Mouse (Mus musculus) liver, embryonic 12.5 days (tissue): ENCODE measurements around the gene Kazn. TPM values are rescaled to one million over a fixed set of nuclear protein-coding genes. Genes with fewer than 3 reads are reported as not detected.

Experiments
- ATAC-seq: fragments of 200-750 bp; cut with Nextera tagmentation; 2 replicates; pipeline ENCODE4 v1.8.0; 2017; ENCODE audit warnings: moderate number of reproducible peaks, mild to moderate bottlenecking, moderate library complexity
- H3K27ac ChIP-seq: fragments of 300-500 bp; sonication (generic); 2 replicates; pipeline ENCODE4 v1.5.1; 2016; ENCODE audit warnings: mild to moderate bottlenecking
- H3K27me3 ChIP-seq: fragments of 300-500 bp; sonication (generic); replicated peaks from 2 replicates; pipeline ENCODE4 v1.6.1; 2016; ENCODE audit warnings: mild to moderate bottlenecking, moderate library complexity
- H3K36me3 ChIP-seq: fragments of 300-500 bp; sonication (generic); 2 replicates; pipeline ENCODE4 v1.6.1; 2016; ENCODE audit warnings: mild to moderate bottlenecking, moderate library complexity
- H3K4me1 ChIP-seq: fragments of 300-500 bp; sonication (generic); 2 replicates; pipeline ENCODE4 v1.6.1; 2016
- H3K4me2 ChIP-seq: fragments of 300-500 bp; sonication (generic); 2 replicates; pipeline ENCODE4 v1.6.1; 2016; ENCODE audit warnings: mild to moderate bottlenecking, moderate library complexity
- H3K4me3 ChIP-seq: fragments of 300-500 bp; sonication (generic); 2 replicates; pipeline ENCODE4 v1.5.1; 2016; ENCODE audit warnings: mild to moderate bottlenecking, moderate library complexity
- H3K9ac ChIP-seq: fragments of 300-500 bp; sonication (generic); 2 replicates; pipeline ENCODE4 v1.6.1; 2016; ENCODE audit warnings: mild to moderate bottlenecking, moderate library complexity
- H3K9me3 ChIP-seq: fragments of 300-500 bp; sonication (generic); replicated peaks from 2 replicates; pipeline ENCODE4 v1.6.1; 2016; ENCODE audit warnings: mild to moderate bottlenecking, moderate library complexity
- WGBS: fragments of 180-500 bp; shearing (Covaris S2); methylation state at CpG from one replicate; pipeline ENCODE4 v1.1.7; 2016; ENCODE audit not compliant: insufficient replicate concordance; 5-methylcytosine and 5-hydroxymethylcytosine counted together
- polyA plus RNA-seq: library from polyadenylated mRNA; unstranded; fragments of >200 nt; fragmentation: Nextera tagmentation; extraction: Ambion mirVana; gene quantifications from 2 replicates; pipeline ENCODE4 v1.2.1, GENCODE M21; 2016

The Kazn gene
- polyA plus RNA-seq, 1 experiment from 2014 or later = 2.8 TPM

DNA sequence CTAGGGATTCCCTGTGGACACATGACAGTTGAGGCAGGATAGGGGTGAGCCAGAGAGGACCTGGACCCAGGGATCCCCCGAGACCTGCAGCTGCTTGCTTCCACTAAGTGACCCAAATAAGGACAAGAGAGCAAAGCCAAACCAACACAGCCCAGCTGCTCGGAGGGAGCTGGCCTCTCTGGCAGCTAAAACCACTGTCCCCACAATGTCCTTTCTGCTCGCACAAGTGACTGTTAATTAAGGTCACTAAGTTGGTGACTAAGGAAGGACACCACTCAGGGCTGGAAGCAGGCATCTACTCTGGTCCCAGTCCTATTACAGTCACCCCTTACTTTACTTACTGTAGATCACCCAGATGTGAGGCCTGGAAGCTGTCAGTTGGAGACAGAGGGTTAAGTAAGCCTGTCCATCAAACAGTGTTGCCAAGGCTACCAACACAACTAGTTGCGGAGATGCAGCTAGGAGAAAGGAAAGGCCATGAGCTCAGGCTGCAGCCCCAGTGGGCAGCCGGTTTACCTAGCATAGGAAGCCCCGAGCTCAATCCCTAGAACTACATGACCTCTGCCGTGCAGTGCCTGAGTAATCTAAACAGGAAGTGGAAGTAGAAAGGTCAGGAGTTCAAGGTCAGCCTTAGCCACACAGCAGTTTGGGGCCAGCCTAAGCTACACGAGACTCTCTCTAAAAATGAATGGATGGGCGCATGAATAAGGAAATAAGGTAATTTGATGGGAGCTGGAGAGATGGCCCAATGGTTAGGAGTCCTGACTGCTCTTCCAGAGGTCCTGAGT lies 185.3 kb downstream of the Kazn start:
- no peaks in the 10 kb centered on the region for H3K9me3 ChIP-seq
- H3K4me1 ChIP-seq = peaks cover 84% of the 10 kb centered on the region
- 49% methylated on average over 9 of the region's 9 CpGs for WGBS
- H3K27me3 ChIP-seq = peaks cover 6% of the 10 kb centered on the region; the same call in 1 of the 2 replicates
- no peak overlapping the region for H3K9ac ChIP-seq
- H3K4me2 ChIP-seq = no peak overlapping the region
- peak overlapping the region; percentile 79 for H3K27ac ChIP-seq
- H3K36me3 ChIP-seq = no peaks in the 10 kb centered on the region
- H3K4me3 ChIP-seq = no peak overlapping the region
- ATAC-seq = no peak

- 36% methylated on average over 4 of the region's 4 CpGs for WGBS
- H3K27me3 ChIP-seq = peaks cover 6% of the 10 kb centered on the region; the same call in 1 of the 2 replicates
- H3K9me3 ChIP-seq = no peaks in the 10 kb centered on the region
- H3K9ac ChIP-seq = no peak overlapping the region
- peak; percentile 28; the same call in 1 of the 2 replicates for ATAC-seq
- H3K4me3 ChIP-seq = no peak overlapping the region
- H3K27ac ChIP-seq = peak overlapping the region; percentile 79
- no peak overlapping the region; the same call in 1 of the 2 replicates for H3K4me2 ChIP-seq
- peaks cover 90% of the 10 kb centered on the region for H3K4me1 ChIP-seq
- H3K36me3 ChIP-seq = no peaks in the 10 kb centered on the region
Observed at GRCm38 (mm10) chr4:142053261-142053660, 185.9 kb downstream of the Kazn start.

DNA sequence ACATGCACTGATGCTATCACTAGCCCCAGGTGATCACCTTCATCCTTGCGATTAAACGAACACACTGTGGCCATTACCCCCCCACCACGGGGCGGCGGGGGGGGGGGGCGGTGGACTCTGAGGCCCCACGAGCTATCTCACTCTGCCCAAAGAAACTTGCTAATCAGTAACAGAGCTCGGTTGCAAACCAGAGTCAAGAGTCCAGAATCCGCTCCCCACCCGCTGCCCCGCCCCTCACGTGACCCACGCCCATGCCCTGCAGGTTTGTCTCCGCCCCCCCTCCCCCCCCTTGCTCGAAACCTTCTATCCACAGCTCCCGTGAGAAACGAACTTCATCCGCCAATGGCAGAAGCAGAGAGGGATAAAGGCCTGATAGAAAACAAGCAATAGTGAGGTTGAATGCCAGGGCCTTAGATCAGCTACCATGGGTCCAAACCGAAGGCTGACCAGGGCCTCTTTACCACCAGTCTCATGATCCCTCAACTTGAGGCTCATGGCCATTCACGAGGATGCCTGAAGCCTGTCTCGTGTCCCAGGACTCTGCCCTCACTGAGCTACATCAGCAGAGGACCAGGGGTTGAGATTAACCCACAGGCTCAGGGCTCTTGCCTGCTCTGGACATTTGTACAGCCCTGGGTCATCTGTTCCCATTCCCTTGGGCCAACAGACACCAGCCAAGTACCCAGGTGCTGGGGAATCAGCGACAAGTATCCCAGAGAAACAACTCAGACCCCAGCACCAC lies 186.6 kb downstream of the Kazn start:
- Histone ChIP-seq H3K4me1 (peaks cover 92% of the 10 kb centered on the region), H3K4me3 (no peak overlapping the region), H3K4me2 (peak overlapping the region; percentile 42), H3K27ac (peak overlapping the region; percentile 79), H3K27me3 (peaks cover 11% of the 10 kb centered on the region; the same call in 1 of the 2 replicates), H3K36me3 (no peaks in the 10 kb centered on the region), H3K9me3 (no peaks in the 10 kb centered on the region), H3K9ac (0 out of 2 replicates have a peak overlapping the region, but pooled peaks have one; percentile 22)
- 33% methylated on average over 22 of the region's 22 CpGs for WGBS
- ATAC-seq = peak; percentile 42; the same call in 1 of the 2 replicates

Other genes with a start within 250 kb of the Kazn start
- gene Fhad1, start 224.3 kb downstream of the Kazn start, polyA plus RNA-seq = 0.61 and 0.96 TPM in 2 replicates
- 14.0 and 15.5 TPM in 2 replicates for gene Tmem51, start 155.1 kb downstream of the Kazn start, polyA plus RNA-seq